Mouse (Mus musculus) kidney, embryonic 16.5 days (tissue): Measurements from ENCODE around the gene Pard6b. TPM values are rescaled to one million over a fixed set of nuclear protein-coding genes. Genes with fewer than 3 reads are reported as not detected.

Source experiments
- ATAC-seq: fragments of 200-750 bp; cut with Nextera tagmentation; 2 replicates; pipeline ENCODE4 v1.8.0; 2017; ENCODE audit warnings: moderate TSS enrichment; ENCODE audit not compliant: low FRiP score, low TSS enrichment
- H3K27ac ChIP-seq: fragments of 300-500 bp; sonication (generic); 2 replicates; pipeline ENCODE4 v1.5.1; 2014; ENCODE audit warnings: low read length
- H3K27me3 ChIP-seq: fragments of 300-500 bp; sonication (generic); 2 replicates; pipeline ENCODE4 v1.6.1; 2014; ENCODE audit warnings: low read length, control low read depth, mixed read lengths; ENCODE audit not compliant: insufficient read depth
- H3K36me3 ChIP-seq: fragments of 300-500 bp; sonication (generic); 2 replicates; pipeline ENCODE4 v1.6.1; 2014; ENCODE audit warnings: low read length, control low read depth, mixed read lengths; ENCODE audit not compliant: insufficient read depth
- H3K4me1 ChIP-seq: fragments of 300-500 bp; sonication (generic); 2 replicates; pipeline ENCODE4 v1.6.1; 2014; ENCODE audit warnings: low read length, control low read depth, mixed read lengths; ENCODE audit not compliant: insufficient read depth
- H3K4me2 ChIP-seq: fragments of 300-500 bp; sonication (generic); replicated peaks from 2 replicates; pipeline ENCODE4 v1.6.1; 2014; ENCODE audit warnings: low read depth, low read length
- H3K4me3 ChIP-seq: fragments of 300-500 bp; sonication (generic); 2 replicates; pipeline ENCODE4 v1.5.1; 2014; ENCODE audit warnings: mild to moderate bottlenecking, low read length
- H3K9ac ChIP-seq: fragments of 300-500 bp; sonication (generic); replicated peaks from 2 replicates; pipeline ENCODE4 v1.6.1; 2014; ENCODE audit warnings: low read length
- H3K9me3 ChIP-seq: fragments of 300-500 bp; sonication (generic); 2 replicates; pipeline ENCODE4 v1.6.1; 2016; ENCODE audit warnings: low read length, control low read depth
- WGBS: fragments of 180-500 bp; shearing (Covaris S2); extraction: QIAGEN DNeasy Blood & Tissue Kit; methylation state at CpG from one replicate; pipeline ENCODE4 v1.1.7; 2014; 5-methylcytosine and 5-hydroxymethylcytosine counted together
- microRNA-seq: library from miRNA; unstranded; fragments of <30 nt; microRNA quantifications from one replicate; pipeline ENCODE4, GENCODE M21; 2016
- polyA plus RNA-seq: library from polyadenylated mRNA; unstranded; fragments of >200 nt; fragmentation: Nextera tagmentation; extraction: Ambion mirVana; gene quantifications from 2 replicates; pipeline ENCODE4 v1.2.1, GENCODE M21; 2015

The Pard6b gene
- polyA plus RNA-seq, 1 experiment from 2014 or later = 23.9 TPM

GRCm38 (mm10) chr2:168130046-168130445, 49.2 kb downstream of the Pard6b start:
- Histone ChIP-seq H3K36me3 (no peaks in the 10 kb centered on the region), H3K27me3 (no peaks in the 10 kb centered on the region), H3K9ac (peak overlapping the region; percentile 36; the same call in 1 of the 2 replicates), H3K9me3 (no peaks in the 10 kb centered on the region), H3K27ac (no peak overlapping the region), H3K4me1 (peaks cover 10% of the 10 kb centered on the region), H3K4me2 (no peak overlapping the region), H3K4me3 (no peak overlapping the region)
- 74% methylated on average over 3 of the region's 3 CpGs for WGBS
- no peak for ATAC-seq

GRCm38 (mm10) chr2:168137161-168137560, 56.4 kb downstream of the Pard6b start:
- 77% methylated on average over 15 of the region's 15 CpGs for WGBS
- Histone ChIP-seq H3K9me3 (no peaks in the 10 kb centered on the region), H3K9ac (no peak overlapping the region), H3K4me3 (no peak overlapping the region), H3K27ac (no peak overlapping the region), H3K27me3 (no peaks in the 10 kb centered on the region), H3K36me3 (no peaks in the 10 kb centered on the region), H3K4me1 (no peaks in the 10 kb centered on the region), H3K4me2 (no peak overlapping the region)
- no peak for ATAC-seq

GRCm38 (mm10) chr2:168143794-168144193, 63.0 kb downstream of the Pard6b start:
- H3K4me2 ChIP-seq = no peak overlapping the region
- no peaks in the 10 kb centered on the region for H3K36me3 ChIP-seq
- H3K27me3 ChIP-seq = no peaks in the 10 kb centered on the region
- H3K27ac ChIP-seq = no peak overlapping the region
- no peak overlapping the region for H3K9ac ChIP-seq
- no peak for ATAC-seq
- no peaks in the 10 kb centered on the region for H3K9me3 ChIP-seq
- WGBS = 52% methylated on average over 5 of the region's 5 CpGs
- no peak overlapping the region for H3K4me3 ChIP-seq
- peaks cover 6% of the 10 kb centered on the region for H3K4me1 ChIP-seq

- Histone ChIP-seq H3K4me2 (no peak overlapping the region), H3K27ac (no peak overlapping the region), H3K36me3 (no peaks in the 10 kb centered on the region), H3K9me3 (no peaks in the 10 kb centered on the region), H3K9ac (no peak overlapping the region), H3K4me3 (no peak overlapping the region), H3K4me1 (peaks cover 6% of the 10 kb centered on the region), H3K27me3 (no peaks in the 10 kb centered on the region)
- ATAC-seq = no peak
- 48% methylated on average over 2 of the region's 2 CpGs for whole genome bisulfite sequencing
Measured at GRCm38 (mm10) chr2:168145437-168145836, 64.6 kb downstream of the Pard6b start.

GRCm38 (mm10) chr2:168147722-168148432, 67.1 kb downstream of the Pard6b start:
- H3K4me3 ChIP-seq = no peak overlapping the region
- peaks cover 6% of the 10 kb centered on the region for H3K4me1 ChIP-seq
- H3K27ac ChIP-seq = no peak overlapping the region
- no peaks in the 10 kb centered on the region for H3K36me3 ChIP-seq
- H3K9ac ChIP-seq = no peak overlapping the region
- no peak; the same call in 1 of the 2 replicates for ATAC-seq
- no peak overlapping the region for H3K4me2 ChIP-seq
- no peaks in the 10 kb centered on the region for H3K27me3 ChIP-seq
- H3K9me3 ChIP-seq = no peaks in the 10 kb centered on the region
- 67% methylated on average over 22 of the region's 22 CpGs for WGBS

- Histone ChIP-seq H3K4me2 (no peak overlapping the region), H3K9ac (no peak overlapping the region), H3K27ac (no peak overlapping the region), H3K4me1 (peaks cover 12% of the 10 kb centered on the region), H3K27me3 (no peaks in the 10 kb centered on the region), H3K4me3 (no peak overlapping the region), H3K9me3 (no peaks in the 10 kb centered on the region), H3K36me3 (no peaks in the 10 kb centered on the region)
- ATAC-seq = no peak
- WGBS = 91% methylated on average over 8 of the region's 8 CpGs
Measured at GRCm38 (mm10) chr2:168149241-168149640, 68.4 kb downstream of the Pard6b start.

Small RNA genes lying within 50 kb of the gene (microRNA-seq; reads per million reads assigned to microRNA genes)
- gene Gm24327 = not detected

Other genes starting within 250 kb of the Pard6b start
- 56.7 and 60.0 TPM in 2 replicates for gene Ptpn1, start 148.9 kb upstream of the Pard6b start, polyA plus RNA-seq
- gene Ripor3, start 70.4 kb upstream of the Pard6b start, polyA plus RNA-seq = 1.9 and 2.6 TPM in 2 replicates
- 1.3 and 2.3 TPM in 2 replicates for gene Adnp, start 126.1 kb downstream of the Pard6b start, polyA plus RNA-seq
- 16.7 and 18.6 TPM in 2 replicates for gene Gm20716, start 149.4 kb downstream of the Pard6b start, polyA plus RNA-seq
- gene Dpm1, start 149.6 kb downstream of the Pard6b start, polyA plus RNA-seq = 82.2 and 99.4 TPM in 2 replicates
- 6.0 and 6.2 TPM in 2 replicates for gene Mocs3, start 149.6 kb downstream of the Pard6b start, polyA plus RNA-seq
- gene Kcng1, start 200.7 kb downstream of the Pard6b start, polyA plus RNA-seq = 1.5 and 2.9 TPM in 2 replicates